In the genomic region with DNA sequence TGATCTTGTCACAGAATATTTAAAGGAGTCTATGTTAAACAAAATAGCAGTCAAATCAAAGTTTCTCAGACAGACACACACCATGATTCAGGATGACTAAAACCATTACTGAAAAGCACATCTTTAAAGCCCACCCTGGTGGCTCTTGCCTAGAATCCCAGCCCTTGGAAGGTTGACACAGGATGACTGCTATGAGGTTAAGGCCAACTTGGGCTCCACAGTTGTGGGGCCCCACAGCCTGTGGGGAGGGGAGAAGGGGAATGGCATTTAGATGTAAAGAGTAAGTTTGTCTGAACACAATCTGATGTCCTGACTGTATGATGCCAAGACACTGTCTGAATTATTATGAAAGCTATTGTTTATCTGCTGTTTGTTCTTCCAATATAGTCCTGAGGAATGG, we compare ENCODE assay signal across 13 mouse cellular contexts. TPM values are rescaled to one million over a fixed set of nuclear protein-coding genes. Genes with fewer than 3 reads are reported as not detected.
DNase-seq lines count a peak whose midpoint lies in the region; ATAC-seq and TF ChIP-seq lines count a peak whose summit lies in the region.
"Had no signal": no experiment of that assay in that cellular context is flagged by ENCODE, and none has a peak within 500 bp of the region (broad histone marks: within the 10 kb centered on the region; RNA-seq: fewer than 3 reads in every experiment).

No protein-coding gene starts in this region.

- no peaks in the 10 kb centered on the region for H3K9me3 ChIP-seq in heart, embryonic 12.5 days (replicated peaks)
- H3K9me3 ChIP-seq in forebrain, embryonic 14.5 days (replicated peaks; ENCODE audit: control insufficient read depth, low read length) = no peaks in the 10 kb centered on the region
- no peaks in the 10 kb centered on the region for H3K9me3 ChIP-seq in midbrain, embryonic 10.5 days (replicated peaks)
- H3K9me3 ChIP-seq: stomach, embryonic 15.5 days had no signal

- no peak for TF ChIP-seq POLR2A in brain, embryonic 14.5 days (IDR thresholded peaks at IDR 0.05; ENCODE audit: borderline replicate concordance, extremely low read depth, insufficient read depth, insufficient read length, poor library complexity, severe bottlenecking)

- peaks cover 46% of the 10 kb centered on the region for H3K4me1 ChIP-seq in heart, embryonic 12.5 days (replicated peaks)
- H3K4me1 ChIP-seq in forebrain, embryonic 14.5 days (ENCODE audit: control insufficient read depth, insufficient read depth, low read length) = peaks cover 43% of the 10 kb centered on the region
- H3K4me1 ChIP-seq in midbrain, embryonic 10.5 days = peaks cover 73% of the 10 kb centered on the region

- TF ChIP-seq CTCF in brain, embryonic 14.5 days (IDR thresholded peaks at IDR 0.05; ENCODE audit: borderline replicate concordance, extremely low read depth, insufficient read depth, insufficient read length) = no peak

- H3K36me3 ChIP-seq in heart, embryonic 12.5 days = no peaks in the 10 kb centered on the region
- H3K36me3 ChIP-seq in forebrain, embryonic 14.5 days (ENCODE audit: control insufficient read depth, insufficient read depth, low read length) = no peaks in the 10 kb centered on the region
- H3K36me3 ChIP-seq in midbrain, embryonic 10.5 days = 0 out of 2 replicates have a peak, but pooled peaks cover 2% of the 10 kb centered on the region
- H3K36me3 ChIP-seq: stomach, embryonic 15.5 days had no signal

- no peak for DNase-seq in heart, adult 9 months (ENCODE audit: low spot score in 2 of 2)
- DNase-seq in brain, embryonic 14.5 days (ENCODE audit: low read depth) = peak; percentile 25
- DNase-seq in forebrain, embryonic 14.5 days (ENCODE audit: low spot score) = no peak
- no peak for DNase-seq in midbrain, embryonic 10.5 days (ENCODE audit: low spot score)
- DNase-seq in thymus, postnatal 25 days = no peak
- no peak for DNase-seq in embryo, embryonic 9.5 days (ENCODE audit: extremely low spot score)
- DNase-seq: adrenal gland, postnatal 25 days; cerebellum, adult 8-10 months; gastrocnemius, postnatal 25 days; lung, adult 18-20 months had no signal

- no peaks in the 10 kb centered on the region for H3K27me3 ChIP-seq in heart, embryonic 12.5 days (replicated peaks)
- no peaks in the 10 kb centered on the region for H3K27me3 ChIP-seq in forebrain, embryonic 14.5 days (replicated peaks; ENCODE audit: control insufficient read depth, insufficient read depth, low read length)
- H3K27me3 ChIP-seq in midbrain, embryonic 10.5 days (ENCODE audit: low read depth, poor library complexity, severe bottlenecking) = no peaks in the 10 kb centered on the region
- H3K27me3 ChIP-seq: stomach, embryonic 15.5 days had no signal

- no peak for ATAC-seq in heart, embryonic 12.5 days (ENCODE audit: insufficient number of reproducible peaks, low FRiP score)
- ATAC-seq in forebrain, embryonic 14.5 days = no peak
- ATAC-seq in inflammation-experienced regulatory T-cells, adult 6 months = no peak

- no peak overlapping the region for H3K9ac ChIP-seq in heart, embryonic 12.5 days
- peak overlapping the region; percentile 43; the same call in 1 of the 2 replicates for H3K9ac ChIP-seq in forebrain, embryonic 14.5 days (ENCODE audit: low read length)
- H3K9ac ChIP-seq: stomach, embryonic 15.5 days had no signal

- H3K4me2 ChIP-seq in heart, embryonic 12.5 days = peak overlapping the region; percentile 41
- H3K4me2 ChIP-seq in forebrain, embryonic 14.5 days (ENCODE audit: low read length) = peak overlapping the region; percentile 85
- H3K4me2 ChIP-seq: stomach, embryonic 15.5 days had no signal

- no peak overlapping the region for H3K27ac ChIP-seq in heart, embryonic 12.5 days (ENCODE audit: poor library complexity, severe bottlenecking)
- no peak overlapping the region for H3K27ac ChIP-seq in forebrain, embryonic 14.5 days (ENCODE audit: low read depth, low read length)
- H3K27ac ChIP-seq in midbrain, embryonic 10.5 days (replicated peaks) = no peak overlapping the region
- H3K27ac ChIP-seq: stomach, embryonic 15.5 days had no signal

- no peak overlapping the region for H3K4me3 ChIP-seq in heart, embryonic 12.5 days
- peak overlapping the region; percentile 97 for H3K4me3 ChIP-seq in forebrain, embryonic 14.5 days (ENCODE audit: low read depth, low read length)
- H3K4me3 ChIP-seq in midbrain, embryonic 10.5 days = peak overlapping the region; percentile 25; the same call in 1 of the 2 replicates
- H3K4me3 ChIP-seq: stomach, embryonic 15.5 days had no signal

RNA-seq across cellular contexts. Expression of a gene that starts 4.2 kb away (rescaled TPM):
- 28.2 and 32.2 TPM in 2 replicates for polyA plus RNA-seq in heart, embryonic 12.5 days (2016; fragmentation: Nextera tagmentation; extraction: Ambion mirVana)
- polyA plus RNA-seq in brain, embryonic 14.5 days (2012; rRNA removed) = 62.6 and 107 TPM in 2 replicates
- polyA plus RNA-seq in forebrain, embryonic 14.5 days (2014; fragmentation: Nextera tagmentation; extraction: Ambion mirVana) = 34.0 and 43.0 TPM in 2 replicates
- 28.3 and 40.4 TPM in 2 replicates for polyA plus RNA-seq in midbrain, embryonic 10.5 days (2016; fragmentation: Nextera tagmentation; extraction: Ambion mirVana)
- polyA plus RNA-seq in inflammation-experienced regulatory T-cells, adult 6 months (2017; shearing (Covaris generic)) = 1 to 10 TPM; 1.2 to 2.2 (median 1.3) TPM
